27 mouse cellular contexts compared by ENCODE assay signal in the genomic region with DNA sequence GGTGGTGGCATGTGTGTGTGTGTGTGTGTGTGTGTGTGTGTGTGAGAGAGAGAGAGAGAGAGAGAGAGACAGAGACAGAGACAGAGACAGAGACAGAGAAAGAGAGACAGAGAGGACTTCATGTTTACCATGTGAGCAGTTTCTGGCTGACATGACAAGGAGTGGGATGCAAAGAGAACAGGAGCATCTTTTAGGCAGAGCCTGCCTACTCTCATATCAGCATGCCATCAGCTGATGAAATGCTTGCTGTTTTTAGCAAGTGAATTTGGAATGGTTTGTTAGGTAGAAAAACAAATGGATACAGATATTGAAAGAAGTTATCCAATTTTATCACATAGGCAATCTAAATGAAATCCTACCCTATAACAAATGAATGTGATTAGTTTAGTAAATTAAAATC.
A peak's percentile ranks its signal among the peaks of the same experiment; 100 is the strongest.
DNase-seq lines count a peak whose midpoint lies in the region; ATAC-seq and TF ChIP-seq lines count a peak whose summit lies in the region.
"Had no signal": no experiment of that assay in that cellular context is flagged by ENCODE, and none has a peak within 500 bp of the region (broad histone marks: within the 10 kb centered on the region; RNA-seq: fewer than 3 reads in every experiment).

No protein-coding gene starts in this region.

- no peak overlapping the region for H3K4me3 ChIP-seq in layer of hippocampus, adult 2 months
- H3K4me3 ChIP-seq: embryonic facial prominence, embryonic 10.5 days; embryonic facial prominence, embryonic 13.5 days; erythroblast, embryonic 14.5 days; forebrain, embryonic 12.5 days; forebrain, embryonic 15.5 days; heart, adult 2 months; heart, embryonic 10.5 days; heart, embryonic 13.5 days; hindbrain, embryonic 12.5 days; hindbrain, embryonic 15.5 days had no signal

- peak; percentile 67 for ATAC-seq in frontal cortex, adult (ENCODE audit: low TSS enrichment)
- ATAC-seq: activated CD4-positive, CD25-positive, alpha-beta regulatory T cell, adult 4 months; forebrain, embryonic 15.5 days had no signal

- DNase-seq in frontal cortex, postnatal 36 days (ENCODE audit: low spot score in 2 of 2) = no peak
- DNase-seq in layer of hippocampus, adult 2 months (ENCODE audit: low spot score in 2 of 2) = peak; percentile 12 to 55
- no peak for DNase-seq in layer of hippocampus, postnatal 10 days (ENCODE audit: low spot score in 2 of 2)
- DNase-seq in right cerebral cortex, adult 18-20 months = peak; percentile 4
- no peak for DNase-seq in right cerebral cortex, postnatal 25 days
- DNase-seq in layer of hippocampus, postnatal 36 days = peak; percentile 6 to 9
- no peak for DNase-seq in cerebellum, adult 9-11 months
- DNase-seq: adrenal gland, adult 8-10 months; adrenal gland, postnatal 25 days; cerebellum, adult 18-20 months; cerebellum, adult 9-10 months; cerebellum, postnatal 36 days; embryo, embryonic 11 days; gastrocnemius, postnatal 10 days; gastrocnemius, postnatal 36 days; heart, adult 2 months had no signal

- TF ChIP-seq CTCF in layer of hippocampus, adult 2 months (conservative IDR thresholded peaks at IDR 0.05) = no peak

- H3K27ac ChIP-seq in layer of hippocampus, adult 2 months = peak overlapping the region; percentile 73
- H3K27ac ChIP-seq: embryonic facial prominence, embryonic 10.5 days; embryonic facial prominence, embryonic 13.5 days; forebrain, embryonic 12.5 days; forebrain, embryonic 15.5 days; heart, adult 2 months; heart, embryonic 10.5 days; heart, embryonic 13.5 days; hindbrain, embryonic 12.5 days; hindbrain, embryonic 15.5 days had no signal

Comparison
In these comparisons a context has a peak if more than half of its experiments do, and no peak if none do; other contexts are left out.
1. DNase-seq: peak in layer of hippocampus, adult 2 months (2 of 2), right cerebral cortex, adult 18-20 months (single experiment) and layer of hippocampus, postnatal 36 days (2 of 2); none in frontal cortex, postnatal 36 days (0 of 2), layer of hippocampus, postnatal 10 days (0 of 2), right cerebral cortex, postnatal 25 days (single experiment) and cerebellum, adult 9-11 months (single experiment).